Mouse (Mus musculus): Measurements from ENCODE around the gene Insr.
"Not testable (repeated sequence)": the region's sequence is repeated elsewhere in the genome, so short reads cannot be mapped to it uniquely, and the experiment has no call there.

Gene Insr

GRCm38 (mm10) chr8:3191006-3191405 lies 88.4 kb downstream of the Insr start:
- no peak for DNase-seq (ENCODE audit: low read depth, low spot score)

- DNase-seq (ENCODE audit: low read depth, low spot score) = peak; percentile 55
Observed at GRCm38 (mm10) chr8:3187456-3187855, 92.0 kb downstream of the Insr start.

- DNase-seq (ENCODE audit: low read depth, low spot score) = peak; percentile 71
Observed at GRCm38 (mm10) chr8:3179930-3180329, 99.5 kb downstream of the Insr start.

GRCm38 (mm10) chr8:3177440-3177839 lies 102.0 kb downstream of the Insr start:
- no peak for DNase-seq (ENCODE audit: low read depth, low spot score)

- no peak for DNase-seq (ENCODE audit: low read depth, low spot score)
Observed at GRCm38 (mm10) chr8:3172246-3172645, 107.2 kb downstream of the Insr start.

GRCm38 (mm10) chr8:3146506-3146905 lies 132.9 kb downstream of the Insr start:
- peak; percentile 52 for DNase-seq (ENCODE audit: low read depth, low spot score)

- not testable (repeated sequence) for DNase-seq (ENCODE audit: low read depth, low spot score)
Observed at GRCm38 (mm10) chr8:3100416-3100815, 179.0 kb downstream of the Insr start.
